Mouse (Mus musculus): ENCODE measurements around the gene Emilin3.
A peak's percentile ranks its signal among the peaks of the same experiment; 100 is the strongest.
"Not testable (repeated sequence)": the region's sequence is repeated elsewhere in the genome, so short reads cannot be mapped to it uniquely, and the experiment has no call there.

Emilin3 gene

GRCm38 (mm10) chr2:160912231-160912671 lies at the start of gene Emilin3:
Gene Emilin3 (minus strand): TSS chr2:160912328.
- no peak for DNase-seq

DNA sequence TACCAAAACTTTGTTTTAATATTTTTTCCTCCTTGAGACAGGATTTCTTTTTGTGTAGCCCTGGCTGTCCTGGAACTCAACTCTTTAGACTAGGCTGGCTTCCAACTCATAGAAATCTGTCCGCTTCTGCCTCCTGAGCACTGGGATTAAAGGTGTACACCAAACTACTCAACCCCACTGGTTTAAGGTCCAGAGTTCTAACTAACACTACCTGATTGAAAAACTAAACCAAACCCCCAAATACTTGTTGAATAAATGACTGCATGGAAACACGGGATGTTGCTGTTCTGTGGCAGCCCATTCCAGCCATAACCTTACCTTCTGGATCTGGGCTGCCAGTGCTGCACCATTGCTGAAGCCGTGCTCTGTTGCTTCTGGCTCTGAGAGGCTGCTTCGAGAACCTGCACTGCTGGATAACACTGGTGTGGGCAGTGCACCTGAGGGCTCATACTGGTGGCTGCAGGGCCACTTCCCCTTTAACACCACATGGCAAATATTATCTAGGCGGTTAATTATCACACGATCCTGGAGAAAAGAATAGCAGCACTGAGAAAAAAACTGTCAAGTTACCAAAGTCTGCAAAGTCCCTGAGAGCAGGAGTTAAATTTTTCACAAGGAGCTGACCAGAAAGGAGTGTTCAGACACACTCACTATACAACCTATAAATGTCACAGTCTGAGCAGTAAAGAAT lies 49.0 kb upstream of the Emilin3 start:
- DNase-seq = no peak

DNA sequence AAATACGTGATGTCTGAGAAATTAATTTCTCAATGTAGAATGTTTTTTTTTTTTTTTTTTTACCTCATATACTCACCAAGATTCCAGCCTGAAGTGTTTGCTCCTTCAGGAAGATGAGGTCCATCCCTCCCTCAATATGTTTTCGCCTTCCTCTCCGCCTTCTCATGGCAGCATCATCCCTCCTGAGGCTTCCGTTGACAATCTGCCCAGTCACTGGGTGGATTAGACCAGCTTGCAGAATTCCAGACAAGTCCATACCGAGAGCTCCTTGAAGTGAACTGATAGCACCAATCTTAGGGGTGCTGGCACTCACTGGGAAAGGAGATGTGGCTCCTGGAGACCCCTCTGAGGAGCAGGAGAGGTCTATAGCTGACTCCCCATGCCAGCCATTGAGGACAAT lies 47.8 kb upstream of the Emilin3 start:
- DNase-seq = no peak

DNA sequence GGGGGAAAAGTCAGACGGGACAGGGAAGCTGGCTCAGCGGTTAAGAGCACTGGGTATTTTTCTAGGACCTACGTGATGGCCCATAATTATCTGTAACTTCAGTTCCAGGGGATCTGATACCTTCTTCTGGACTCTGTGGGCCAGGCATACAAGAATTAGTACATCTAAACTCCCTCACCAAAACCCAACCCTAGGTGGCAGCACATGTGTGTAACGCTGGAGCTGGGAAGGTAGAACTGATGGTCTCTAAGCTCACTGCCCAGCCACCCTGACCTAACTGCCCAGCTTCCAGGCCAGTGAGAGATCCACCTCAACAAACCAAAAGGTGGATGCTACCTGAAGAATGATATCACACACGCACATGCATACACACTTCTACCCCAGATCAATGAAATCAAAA lies 46.6 kb upstream of the Emilin3 start:
- DNase-seq = no peak

GRCm38 (mm10) chr2:160957801-160958200 lies 45.7 kb upstream of the Emilin3 start:
- not testable (repeated sequence) for DNase-seq

DNA sequence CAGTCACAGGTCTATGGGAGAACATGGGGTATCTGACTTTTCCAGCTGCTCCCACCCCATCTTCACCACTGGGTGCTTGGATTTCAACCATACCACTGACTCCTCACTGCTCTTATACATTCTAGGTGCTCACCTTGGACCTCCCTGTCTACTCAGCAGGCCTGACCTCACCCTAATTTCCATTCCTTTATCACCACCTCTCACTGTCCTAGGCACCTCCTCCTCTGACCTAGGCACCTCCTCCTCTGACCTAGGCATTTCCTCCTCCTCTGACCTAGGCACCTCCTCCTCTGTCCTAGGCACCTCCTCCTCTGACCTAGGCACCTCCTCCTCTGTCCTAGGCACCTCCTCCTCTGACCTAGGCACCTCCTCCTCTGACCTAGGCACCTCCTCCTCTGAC lies 45.2 kb upstream of the Emilin3 start:
- not testable (repeated sequence) for DNase-seq

DNA sequence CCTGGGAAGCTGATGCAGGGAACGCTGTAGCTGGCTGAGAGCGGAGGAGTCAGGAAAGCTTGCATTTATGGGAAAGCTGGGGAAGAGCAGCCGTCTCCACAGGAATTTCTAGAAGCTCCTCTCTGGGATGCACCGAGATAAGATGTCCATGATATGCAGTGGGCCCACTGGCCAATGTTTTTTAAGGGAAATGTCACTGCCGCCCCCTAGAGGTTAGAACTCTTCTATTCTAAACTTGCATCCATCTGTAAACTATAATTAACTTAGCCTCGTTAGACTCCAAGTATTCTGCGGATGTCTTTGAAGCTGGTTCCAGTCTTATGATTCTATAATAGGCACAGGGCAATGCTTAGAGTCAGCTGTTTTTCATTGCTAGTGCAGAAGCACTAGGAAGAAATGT lies 43.2 kb upstream of the Emilin3 start:
- peak; percentile 27 for DNase-seq

- no peak for DNase-seq
These were observed 42.4 kb upstream of the Emilin3 start for GRCm38 (mm10) chr2:160954541-160954940.

DNA sequence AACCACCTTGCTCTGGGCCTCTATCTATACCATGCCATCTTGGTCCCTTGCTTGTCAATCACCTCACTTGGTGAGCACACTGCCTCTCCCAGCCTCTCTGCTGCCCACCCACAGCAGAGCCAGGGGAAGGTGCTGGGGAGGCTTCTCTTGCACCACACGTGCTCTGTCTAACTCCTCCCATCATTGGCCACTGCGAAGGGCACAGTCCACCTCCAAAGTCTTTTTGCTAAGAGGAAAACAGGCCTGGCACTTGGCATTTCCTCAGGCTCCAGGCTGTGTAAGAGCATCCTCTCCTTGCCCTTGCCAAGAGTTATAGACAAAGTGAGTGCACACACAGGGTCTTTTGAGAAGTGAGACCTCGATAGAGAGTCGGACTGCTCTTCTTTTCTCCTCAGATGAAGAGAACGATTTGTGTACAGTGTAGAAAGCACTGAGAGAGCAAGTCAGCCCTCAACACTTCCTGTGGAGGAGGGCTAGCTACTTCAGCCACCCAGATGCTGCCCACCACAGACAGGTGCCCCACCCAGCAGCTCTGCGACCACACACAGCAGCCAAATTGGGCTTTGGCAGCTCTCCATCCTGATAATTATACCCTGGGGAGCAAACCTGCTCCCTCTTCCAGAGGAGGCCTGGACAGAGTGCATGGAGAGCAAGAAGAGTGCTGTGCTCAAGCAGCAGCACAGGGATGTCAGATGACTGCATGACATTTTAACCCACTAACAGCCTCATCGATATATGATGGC lies 41.2 kb upstream of the Emilin3 start:
- DNase-seq = no peak

GRCm38 (mm10) chr2:160951595-160951994 lies 39.5 kb upstream of the Emilin3 start:
- DNase-seq = no peak

GRCm38 (mm10) chr2:160942443-160942842 lies 30.3 kb upstream of the Emilin3 start:
- DNase-seq = no peak

DNA sequence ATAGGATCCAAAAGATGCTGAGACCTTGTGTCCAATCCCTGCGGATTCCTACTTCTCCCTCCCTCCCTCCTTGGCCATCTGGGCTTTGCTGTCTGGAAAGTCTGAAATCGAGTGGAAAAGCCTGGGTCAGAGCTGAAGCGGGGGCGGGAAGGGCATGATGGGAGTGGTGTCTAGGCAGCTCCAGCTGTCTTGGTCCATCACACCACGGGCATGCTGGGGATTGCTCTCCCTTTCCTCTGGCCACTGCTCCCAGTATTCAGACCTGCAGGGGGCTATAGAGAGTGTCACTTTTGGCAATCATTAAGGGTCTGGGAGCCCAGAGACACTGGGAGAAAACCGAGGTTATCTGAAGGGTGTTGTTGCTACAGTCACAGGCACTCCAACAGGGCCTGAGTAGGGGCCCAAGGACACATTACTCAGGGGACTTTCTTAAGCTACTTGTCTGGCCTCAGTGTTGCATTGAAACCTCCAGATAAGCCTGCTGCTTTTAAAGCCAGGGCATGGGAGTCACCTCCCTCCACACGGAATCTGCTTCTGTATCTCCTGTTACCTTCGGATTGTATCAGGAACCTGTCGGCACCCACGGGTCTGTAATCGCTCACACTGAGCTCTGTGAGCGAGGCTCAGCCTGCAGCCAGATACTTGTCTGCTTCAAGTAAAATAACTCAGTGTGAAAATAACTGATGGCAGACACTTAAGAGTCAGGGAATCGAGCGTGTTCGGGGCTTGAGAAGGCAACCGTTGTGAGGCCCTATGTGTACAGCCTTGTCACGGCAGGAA lies 29.0 kb upstream of the Emilin3 start:
- no peak for DNase-seq

DNA sequence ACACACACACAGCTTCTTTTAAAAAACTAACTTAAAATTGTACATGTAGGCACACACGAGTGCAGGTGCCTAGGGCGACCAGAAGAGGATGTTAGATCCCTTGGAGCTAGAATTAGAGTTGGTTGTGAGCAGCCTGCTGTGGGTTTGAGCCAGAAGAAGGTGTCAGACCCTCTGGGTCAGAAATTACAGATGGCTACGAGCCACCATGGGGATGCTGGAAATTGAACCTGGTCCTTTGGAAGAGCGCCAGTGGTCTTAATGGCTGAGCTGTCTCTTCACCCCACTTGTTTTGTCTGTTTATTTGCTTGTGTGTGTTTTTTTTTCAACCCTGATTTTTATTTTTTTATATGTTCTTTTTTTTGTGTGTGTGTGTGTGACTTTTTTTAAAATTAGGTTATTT lies 22.3 kb upstream of the Emilin3 start:
- no peak for DNase-seq

DNA sequence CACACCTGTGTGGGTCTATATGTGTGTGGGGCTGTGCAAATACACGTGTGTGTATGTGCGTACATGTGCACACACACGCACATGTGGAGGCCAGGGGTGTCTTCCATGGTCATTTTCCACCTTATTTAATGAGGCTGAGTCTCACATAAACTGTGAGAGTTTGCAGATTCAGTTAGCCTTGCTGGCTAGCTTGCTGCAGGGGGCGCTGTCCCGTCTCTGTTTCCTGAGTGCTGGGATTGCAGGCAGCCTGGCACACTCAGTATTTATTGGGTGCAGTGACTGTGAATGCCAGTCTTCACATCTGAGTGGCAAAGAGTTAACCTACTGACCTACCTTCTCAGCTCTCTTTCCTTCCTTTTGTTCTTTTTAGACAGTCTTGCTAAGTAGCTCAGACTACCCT lies 21.8 kb upstream of the Emilin3 start:
- no peak for DNase-seq

GRCm38 (mm10) chr2:160932981-160933380 lies 20.9 kb upstream of the Emilin3 start:
- DNase-seq = no peak

GRCm38 (mm10) chr2:160932325-160932724 lies 20.2 kb upstream of the Emilin3 start:
- DNase-seq = no peak

- no peak for DNase-seq
These were observed 19.2 kb upstream of the Emilin3 start for GRCm38 (mm10) chr2:160931378-160931777.

DNA sequence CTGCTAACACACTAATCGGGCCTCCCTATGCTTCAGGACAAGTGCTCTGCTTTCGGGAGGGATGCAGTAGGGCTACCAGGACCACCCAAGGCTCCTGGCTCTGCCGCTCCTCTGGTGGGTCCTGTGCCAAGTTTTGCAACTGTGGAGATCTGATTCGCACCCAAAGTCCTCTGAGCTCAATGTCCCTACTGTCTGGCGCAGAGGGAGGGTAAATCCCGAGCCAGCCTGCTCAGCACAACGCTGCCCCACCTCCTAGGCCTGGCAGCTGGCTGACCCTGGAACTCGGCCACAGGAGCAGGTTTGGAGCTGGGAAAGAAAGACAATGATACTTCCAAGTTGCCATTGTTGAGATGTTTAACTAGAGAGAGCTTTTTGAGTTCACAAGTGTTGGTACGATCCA lies 13.1 kb upstream of the Emilin3 start:
- no peak for DNase-seq

DNA sequence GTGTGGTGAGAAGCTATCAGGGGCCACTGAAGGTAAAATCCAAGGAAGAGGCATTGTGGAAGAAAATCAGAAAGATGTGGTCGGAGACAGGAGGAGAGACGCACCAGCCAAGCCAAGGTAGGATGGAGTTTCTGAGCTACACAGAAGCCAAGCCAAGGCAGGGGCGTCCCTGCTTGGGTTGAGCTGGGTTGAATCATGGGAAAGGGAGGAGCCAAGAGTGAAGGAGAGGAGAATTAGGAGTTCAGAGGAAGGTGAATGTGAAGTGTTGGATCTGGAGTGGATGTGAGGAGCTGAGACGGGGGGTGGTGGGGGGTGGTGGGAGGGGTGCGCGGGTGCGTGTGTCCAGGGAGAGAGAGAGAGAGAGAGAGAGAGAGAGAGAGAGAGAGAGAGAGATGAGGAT lies 9.2 kb upstream of the Emilin3 start:
- no peak for DNase-seq

GRCm38 (mm10) chr2:160918930-160919215 lies 6.7 kb upstream of the Emilin3 start:
- DNase-seq = no peak

- no peak for DNase-seq
These were observed 6.2 kb upstream of the Emilin3 start for GRCm38 (mm10) chr2:160918154-160918929.

- DNase-seq = no peak
These were observed 5.2 kb upstream of the Emilin3 start for GRCm38 (mm10) chr2:160917313-160917712.

DNA sequence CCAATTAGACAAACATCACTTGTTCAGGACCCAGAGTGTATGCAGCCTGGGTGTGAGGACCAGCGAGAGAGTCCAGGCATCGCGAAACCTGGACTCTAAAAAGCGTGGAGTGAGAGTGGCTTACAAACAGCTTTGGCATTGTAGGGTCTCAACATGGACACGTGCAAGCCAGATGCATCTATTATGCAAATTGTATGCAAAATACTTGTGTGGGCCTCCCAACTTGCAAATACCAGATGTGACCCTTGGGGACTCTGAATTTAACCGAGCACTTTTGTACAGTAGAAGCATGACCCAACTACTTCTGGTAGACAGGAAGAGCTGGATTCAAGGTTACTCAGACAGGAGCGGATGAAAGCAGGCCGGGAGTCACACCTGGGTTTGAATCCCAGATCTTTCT lies 4.6 kb upstream of the Emilin3 start:
- no peak for DNase-seq

Data from cerebellum, adult 11 months (tissue).